Mouse (Mus musculus) lung, postnatal 0 days (tissue): ENCODE measurements around the gene Anapc13. TPM values are rescaled to one million over a fixed set of nuclear protein-coding genes. Genes with fewer than 3 reads are reported as not detected.

ENCODE experiments used
- ATAC-seq: fragments of 200-750 bp; cut with Nextera tagmentation; 2 replicates; pipeline ENCODE4 v1.8.0; 2017; ENCODE audit warnings: moderate library complexity
- DNase-seq: peaks from one replicate; pipeline ENCODE4 v3.0.0-alpha.2; 2016; ENCODE audit warnings: low spot score
- H3K27ac ChIP-seq: fragments of 300-500 bp; sonication (generic); 2 replicates; pipeline ENCODE4 v1.5.1; 2014; ENCODE audit warnings: antibody characterized with exemption, mild to moderate bottlenecking, low read length, mixed read lengths
- H3K27me3 ChIP-seq: fragments of 300-500 bp; sonication (generic); replicated peaks from 2 replicates; pipeline ENCODE4 v1.6.1; 2014; ENCODE audit warnings: low read length, mixed read lengths; ENCODE audit not compliant: insufficient read depth
- H3K36me3 ChIP-seq: fragments of 300-500 bp; sonication (generic); 2 replicates; pipeline ENCODE4 v1.6.1; 2014; ENCODE audit warnings: low read length, mixed read lengths; ENCODE audit not compliant: insufficient read depth
- H3K4me1 ChIP-seq: fragments of 300-500 bp; sonication (generic); 2 replicates; pipeline ENCODE4 v1.6.1; 2014; ENCODE audit warnings: antibody characterized with exemption, low read depth, low read length, mixed read lengths; ENCODE audit not compliant: insufficient read depth
- H3K4me2 ChIP-seq: fragments of 300-500 bp; sonication (generic); replicated peaks from 2 replicates; pipeline ENCODE4 v1.6.1; 2014; ENCODE audit warnings: low read depth, mild to moderate bottlenecking, low read length, moderate library complexity, mixed read lengths
- H3K4me3 ChIP-seq: fragments of 300-500 bp; sonication (generic); 2 replicates; pipeline ENCODE4 v1.5.1; 2014; ENCODE audit warnings: low read depth, low read length
- H3K9ac ChIP-seq: fragments of 300-500 bp; sonication (generic); replicated peaks from 2 replicates; pipeline ENCODE4 v1.6.1; 2014; ENCODE audit warnings: low read depth, mild to moderate bottlenecking
- H3K9me3 ChIP-seq: fragments of 300-500 bp; sonication (generic); 2 replicates; pipeline ENCODE4 v1.6.1; 2016; ENCODE audit warnings: low read length, mixed read lengths
- CTCF ChIP-seq: IDR thresholded peaks from 2 replicates; pipeline ENCODE4 v1.5.1; 2016; ENCODE audit warnings: antibody characterized with exemption, mild to moderate bottlenecking
- EP300 ChIP-seq: IDR thresholded peaks from 2 replicates; pipeline ENCODE4 v1.6.1; 2016; ENCODE audit warnings: antibody characterized with exemption, mild to moderate bottlenecking, control low read depth
- WGBS: fragments of 180-500 bp; shearing (Covaris S2); extraction: QIAGEN DNeasy Blood & Tissue Kit; methylation state at CpG from one replicate; pipeline ENCODE4 v1.1.7; 2014; 5-methylcytosine and 5-hydroxymethylcytosine counted together
- polyA plus RNA-seq: library from polyadenylated mRNA; unstranded; fragments of >200 nt; fragmentation: Nextera tagmentation; extraction: Ambion mirVana; gene quantifications from 2 replicates; pipeline ENCODE4 v1.2.1, GENCODE M21; 2015

The Anapc13 gene
- polyA plus RNA-seq, 1 experiment from 2014 or later = 151 TPM

DNA sequence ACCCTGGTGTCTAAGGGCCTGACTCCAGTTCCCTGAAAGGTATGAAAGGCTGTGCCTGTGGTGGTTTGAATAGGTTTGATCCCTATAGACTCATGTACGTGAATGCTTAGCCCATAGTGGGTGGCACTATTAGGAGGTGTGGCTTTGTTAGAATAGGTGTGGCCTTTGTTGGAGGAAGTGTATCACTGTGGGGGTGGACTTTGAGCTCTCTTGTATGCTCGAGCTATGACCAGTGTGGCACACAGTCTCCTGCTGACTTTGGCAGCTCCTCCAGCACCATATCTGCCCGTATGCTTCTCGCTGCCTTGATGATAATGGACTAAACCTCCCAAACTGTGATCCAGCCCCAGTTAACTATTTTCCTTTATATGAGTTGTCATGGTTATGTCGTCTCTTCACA, 49.8 kb downstream of the Anapc13 start:
- no peaks in the 10 kb centered on the region for H3K36me3 ChIP-seq
- DNase-seq (no peak), ATAC-seq (no peak)
- TF ChIP-seq CTCF (no peak), EP300 (no peak)
- 69% methylated on average over 5 of the region's 5 CpGs for WGBS
- no peak overlapping the region for H3K9ac ChIP-seq
- no peak overlapping the region for H3K4me3 ChIP-seq
- no peak overlapping the region for H3K27ac ChIP-seq
- no peaks in the 10 kb centered on the region for H3K4me1 ChIP-seq
- no peaks in the 10 kb centered on the region for H3K9me3 ChIP-seq
- H3K4me2 ChIP-seq = no peak overlapping the region
- H3K27me3 ChIP-seq = no peaks in the 10 kb centered on the region

DNA sequence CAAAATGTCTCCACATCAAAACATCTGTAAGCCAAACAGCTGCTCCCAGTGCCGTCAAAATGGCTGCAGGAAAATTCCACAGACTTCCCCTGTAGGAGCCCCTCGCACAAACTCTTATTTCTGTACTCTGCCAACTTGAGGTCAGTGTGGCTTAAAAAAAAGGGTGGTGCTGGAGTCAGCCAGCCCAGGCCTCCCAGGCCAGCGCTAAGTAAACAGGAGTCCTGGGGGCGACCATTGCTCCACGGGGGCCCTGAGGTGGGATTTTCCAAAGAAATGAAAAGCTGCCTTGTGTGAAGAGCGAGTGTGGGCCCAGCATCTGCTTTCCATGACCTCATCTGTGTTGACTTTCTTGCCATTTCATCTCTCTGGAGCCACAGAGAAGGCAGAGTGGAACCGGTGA, 55.4 kb downstream of the Anapc13 start:
- Histone ChIP-seq H3K4me2 (no peak overlapping the region), H3K4me1 (no peaks in the 10 kb centered on the region), H3K9me3 (no peaks in the 10 kb centered on the region), H3K9ac (no peak overlapping the region), H3K27ac (no peak overlapping the region), H3K36me3 (no peaks in the 10 kb centered on the region), H3K27me3 (no peaks in the 10 kb centered on the region), H3K4me3 (no peak overlapping the region)
- TF ChIP-seq CTCF = no peak
- TF ChIP-seq EP300 = no peak
- DNase-seq (no peak), ATAC-seq (no peak)
- WGBS = 18% methylated on average over 7 of the region's 7 CpGs

Other genes with a start within 250 kb of the Anapc13 start
- gene Ky, start 120.5 kb upstream of the Anapc13 start, polyA plus RNA-seq = 0.02 and 0.20 TPM in 2 replicates
- gene Cep63, start 238 bp downstream of the Anapc13 start, polyA plus RNA-seq = 33.8 and 35.3 TPM in 2 replicates
- 50.3 and 56.3 TPM in 2 replicates for gene Amotl2, start 90.4 kb downstream of the Anapc13 start, polyA plus RNA-seq
- gene Ryk, start 208.6 kb downstream of the Anapc13 start, polyA plus RNA-seq = 23.2 and 23.9 TPM in 2 replicates